Mouse (Mus musculus): ENCODE measurements at regions not wholly inside any gene's neighbourhood (a gene's known extent, or its start where the extent isn't known, plus 50 kb on each side); places are given as distances from the start of the nearest gene placed in this dataset.

GRCm38 (mm10) chr6:84441721-84442480 is 151.8 kb downstream of the Cyp26b1 start:
- intact Hi-C loops (cut with DNase I): no loop called here

GRCm38 (mm10) chr6:84436716-84437115 is 157.0 kb downstream of the Cyp26b1 start:
- DNase-seq: no peak
- intact Hi-C loops (cut with DNase I): no loop called here

More at GRCm38 (mm10) chr6:84441721-84442480, 151.8 kb downstream of the Cyp26b1 start:
- DNase-seq: no peak

- intact Hi-C loops (cut with DNase I): no loop called here
- peak; percentile 18 to 19 for DNase-seq
These were observed 159.2 kb downstream of the Cyp26b1 start for GRCm38 (mm10) chr6:84434532-84434931.

- DNase-seq: no peak
These were observed 162.1 kb downstream of the Cyp26b1 start for GRCm38 (mm10) chr6:84431622-84431955.

GRCm38 (mm10) chr6:84430925-84431621 is 162.6 kb downstream of the Cyp26b1 start:
- DNase-seq: no peak
- intact Hi-C loops (cut with DNase I): no loop called here

More at GRCm38 (mm10) chr6:84431622-84431955, 162.1 kb downstream of the Cyp26b1 start:
- intact Hi-C loops (cut with DNase I): no loop called here

GRCm38 (mm10) chr6:84430146-84430545 is 163.6 kb downstream of the Cyp26b1 start:
- DNase-seq: peak; percentile 18 to 25

GRCm38 (mm10) chr6:84429247-84429646 is 164.5 kb downstream of the Cyp26b1 start:
- peak in 1 of 2 experiments; percentile 13 for DNase-seq
- intact Hi-C loops (cut with DNase I): loop anchor here (5.0 kb wide), 2 partner anchors 43 to 163 kb away; partner anchors contain the start of gene Cyp26b1

More at GRCm38 (mm10) chr6:84430146-84430545, 163.6 kb downstream of the Cyp26b1 start:
- intact Hi-C loops (cut with DNase I): no loop called here

- DNase-seq: no peak
- intact Hi-C loops (cut with DNase I): loop anchor here (5.0 kb wide), 2 partner anchors 46 to 166 kb away; partner anchors contain the start of gene Cyp26b1
These were observed 167.0 kb downstream of the Cyp26b1 start for GRCm38 (mm10) chr6:84426691-84427090.

GRCm38 (mm10) chr6:84425823-84426222 is 167.9 kb downstream of the Cyp26b1 start:
- peak; percentile 11 to 15 for DNase-seq
- intact Hi-C loops (cut with DNase I): loop anchor here (5.0 kb wide), 2 partner anchors 46 to 166 kb away; partner anchors contain the start of gene Cyp26b1

GRCm38 (mm10) chr6:84422946-84423345 is 170.8 kb downstream of the Cyp26b1 start:
- intact Hi-C loops (cut with DNase I): no loop called here
- DNase-seq: no peak

GRCm38 (mm10) chr6:84419691-84420090 is 174.0 kb downstream of the Cyp26b1 start:
- no peak for DNase-seq
- intact Hi-C loops (cut with DNase I): no loop called here

GRCm38 (mm10) chr6:84419281-84419680 is 174.4 kb downstream of the Cyp26b1 start:
- intact Hi-C loops (cut with DNase I): no loop called here
- no peak for DNase-seq

- no peak for DNase-seq
- intact Hi-C loops (cut with DNase I): no loop called here
These were observed 176.6 kb downstream of the Cyp26b1 start for GRCm38 (mm10) chr6:84416992-84417636.

- no peak for DNase-seq
- intact Hi-C loops (cut with DNase I): no loop called here
These were observed 179.3 kb downstream of the Cyp26b1 start for GRCm38 (mm10) chr6:84414400-84414799.

- no peak for DNase-seq
- intact Hi-C loops (cut with DNase I): loop anchor here (5.0 kb wide), 2 partner anchors 57 to 313 kb away; no protein-coding TSS in a partner anchor
These were observed 183.7 kb downstream of the Cyp26b1 start for GRCm38 (mm10) chr6:84409863-84410513.

GRCm38 (mm10) chr6:84408513-84408912 is 185.2 kb downstream of the Cyp26b1 start:
- intact Hi-C loops (cut with DNase I): loop anchor here (1.0 to 5.0 kb wide), 4 partner anchors 59 to 504 kb away; no protein-coding TSS in a partner anchor
- no peak for DNase-seq

- intact Hi-C loops (cut with DNase I): loop anchor here (1.0 to 5.0 kb wide), 5 partner anchors 60 to 607 kb away; no protein-coding TSS in a partner anchor
- peak; percentile 50 to 65 for DNase-seq
These were observed 185.9 kb downstream of the Cyp26b1 start for GRCm38 (mm10) chr6:84407773-84408172.

GRCm38 (mm10) chr6:84404695-84405094 is 189.0 kb downstream of the Cyp26b1 start:
- DNase-seq: no peak
- intact Hi-C loops (cut with DNase I): loop anchor here (5.0 kb wide), 2 partner anchors 63 to 307 kb away; no protein-coding TSS in a partner anchor

GRCm38 (mm10) chr6:84402431-84402830 is 191.3 kb downstream of the Cyp26b1 start:
- no peak for DNase-seq
- intact Hi-C loops (cut with DNase I): no loop called here

- intact Hi-C loops (cut with DNase I): no loop called here
- no peak for DNase-seq
These were observed 199.1 kb downstream of the Cyp26b1 start for GRCm38 (mm10) chr6:84394496-84395090.
